Mouse (Mus musculus) erythroblast, embryonic 14.5 days (primary cell): Measurements from ENCODE around the gene Bhlhe41. TPM values are rescaled to one million over a fixed set of nuclear protein-coding genes. Genes with fewer than 3 reads are reported as not detected.

Experiments used
- H3K27me3 ChIP-seq: 2 replicates; pipeline ENCODE4 v1.6.1; 2012; ENCODE audit warnings: inconsistent platforms; ENCODE audit not compliant: control insufficient read depth
- H3K36me3 ChIP-seq: 2 replicates; pipeline ENCODE4 v1.6.1; 2012; ENCODE audit warnings: mild to moderate bottlenecking, inconsistent platforms; ENCODE audit not compliant: control insufficient read depth
- H3K4me1 ChIP-seq: 2 replicates; pipeline ENCODE4 v1.6.1; 2012; ENCODE audit warnings: inconsistent platforms; ENCODE audit not compliant: control insufficient read depth
- H3K4me3 ChIP-seq: replicated peaks from 2 replicates; pipeline ENCODE3; 2012; ENCODE audit warnings: moderate library complexity, mild to moderate bottlenecking, inconsistent platforms
- H3K9me3 ChIP-seq: 2 replicates; pipeline ENCODE4 v1.6.1; 2012; ENCODE audit warnings: low read length, inconsistent platforms, mixed read lengths; ENCODE audit not compliant: control insufficient read depth
- GATA1 ChIP-seq: IDR thresholded peaks from 2 replicates; pipeline ENCODE4 v1.6.1; 2012; ENCODE audit warnings: low read length, inconsistent platforms, mixed read lengths
- TAL1 ChIP-seq: IDR thresholded peaks from 3 replicates; pipeline ENCODE4 v1.6.1; 2012; ENCODE audit warnings: low read length, inconsistent platforms, mixed read lengths
- polyA plus RNA-seq: library from polyadenylated mRNA; stranded (reverse); fragments of >175 nt; gene quantifications from 2 replicates; pipeline ENCODE4 v1.2.3, GENCODE M21; 2012

Gene Bhlhe41
- polyA plus RNA-seq, 1 experiment: 0.01 TPM

GRCm38 (mm10) chr6:145893366-145894021, 28.1 kb upstream of the Bhlhe41 start:
- Histone ChIP-seq H3K36me3 (no peaks in the 10 kb centered on the region), H3K4me3 (no peak overlapping the region), H3K4me1 (no peaks in the 10 kb centered on the region), H3K9me3 (no peaks in the 10 kb centered on the region), H3K27me3 (no peaks in the 10 kb centered on the region)
- no peak for TF ChIP-seq TAL1
- TF ChIP-seq GATA1: no peak

GRCm38 (mm10) chr6:145892381-145893265, 27.3 kb upstream of the Bhlhe41 start:
- TF ChIP-seq TAL1 (no peak), GATA1 (no peak)
- H3K4me1 ChIP-seq: no peaks in the 10 kb centered on the region
- no peaks in the 10 kb centered on the region for H3K27me3 ChIP-seq
- no peaks in the 10 kb centered on the region for H3K36me3 ChIP-seq
- H3K4me3 ChIP-seq: no peak overlapping the region
- H3K9me3 ChIP-seq: no peaks in the 10 kb centered on the region

- no peaks in the 10 kb centered on the region for H3K36me3 ChIP-seq
- no peaks in the 10 kb centered on the region for H3K27me3 ChIP-seq
- H3K4me1 ChIP-seq: no peaks in the 10 kb centered on the region
- H3K4me3 ChIP-seq: no peak overlapping the region
- no peak for TF ChIP-seq TAL1
- no peak for TF ChIP-seq GATA1
- no peaks in the 10 kb centered on the region for H3K9me3 ChIP-seq
Measured at GRCm38 (mm10) chr6:145891951-145892350, 26.6 kb upstream of the Bhlhe41 start.

GRCm38 (mm10) chr6:145887719-145888118, 22.4 kb upstream of the Bhlhe41 start:
- Histone ChIP-seq H3K9me3 (no peaks in the 10 kb centered on the region), H3K27me3 (no peaks in the 10 kb centered on the region), H3K36me3 (no peaks in the 10 kb centered on the region), H3K4me3 (no peak overlapping the region), H3K4me1 (no peaks in the 10 kb centered on the region)
- no peak for TF ChIP-seq TAL1
- TF ChIP-seq GATA1: no peak

GRCm38 (mm10) chr6:145886277-145886676, 20.9 kb upstream of the Bhlhe41 start:
- H3K4me1 ChIP-seq: no peaks in the 10 kb centered on the region
- no peak overlapping the region for H3K4me3 ChIP-seq
- no peaks in the 10 kb centered on the region for H3K36me3 ChIP-seq
- TF ChIP-seq TAL1: no peak
- TF ChIP-seq GATA1: no peak
- H3K27me3 ChIP-seq: no peaks in the 10 kb centered on the region
- H3K9me3 ChIP-seq: no peaks in the 10 kb centered on the region

- H3K36me3 ChIP-seq: no peaks in the 10 kb centered on the region
- H3K4me1 ChIP-seq: no peaks in the 10 kb centered on the region
- no peaks in the 10 kb centered on the region for H3K27me3 ChIP-seq
- no peak for TF ChIP-seq GATA1
- no peak for TF ChIP-seq TAL1
- H3K4me3 ChIP-seq: no peak overlapping the region
- no peaks in the 10 kb centered on the region for H3K9me3 ChIP-seq
Measured at GRCm38 (mm10) chr6:145885069-145885468, 19.7 kb upstream of the Bhlhe41 start.

- no peaks in the 10 kb centered on the region for H3K4me1 ChIP-seq
- no peaks in the 10 kb centered on the region for H3K36me3 ChIP-seq
- no peak for TF ChIP-seq GATA1
- no peak for TF ChIP-seq TAL1
- no peaks in the 10 kb centered on the region for H3K27me3 ChIP-seq
- H3K4me3 ChIP-seq: no peak overlapping the region
- H3K9me3 ChIP-seq: no peaks in the 10 kb centered on the region; the same call in 1 of the 2 replicates
Measured at GRCm38 (mm10) chr6:145883668-145884067, 18.3 kb upstream of the Bhlhe41 start.

GRCm38 (mm10) chr6:145883010-145883409, 17.7 kb upstream of the Bhlhe41 start:
- H3K27me3 ChIP-seq: no peaks in the 10 kb centered on the region
- no peak for TF ChIP-seq GATA1
- no peak for TF ChIP-seq TAL1
- H3K36me3 ChIP-seq: no peaks in the 10 kb centered on the region
- no peaks in the 10 kb centered on the region for H3K4me1 ChIP-seq
- H3K9me3 ChIP-seq: no peaks in the 10 kb centered on the region; the same call in 1 of the 2 replicates
- no peak overlapping the region for H3K4me3 ChIP-seq

GRCm38 (mm10) chr6:145880609-145881008, 15.3 kb upstream of the Bhlhe41 start:
- Histone ChIP-seq H3K4me3 (no peak overlapping the region), H3K9me3 (no peaks in the 10 kb centered on the region; the same call in 1 of the 2 replicates), H3K27me3 (no peaks in the 10 kb centered on the region), H3K36me3 (no peaks in the 10 kb centered on the region), H3K4me1 (no peaks in the 10 kb centered on the region)
- no peak for TF ChIP-seq TAL1
- TF ChIP-seq GATA1: no peak
